Mouse (Mus musculus): ENCODE measurements around the gene Gaa. TPM values are rescaled to one million over a fixed set of nuclear protein-coding genes. Genes with fewer than 3 reads are reported as not detected.
A peak's percentile ranks its signal among the peaks of the same experiment; 100 is the strongest.
"Not testable (repeated sequence)": the region's sequence is repeated elsewhere in the genome, so short reads cannot be mapped to it uniquely, and the experiment has no call there.

Gene Gaa
- total RNA-seq, 2 experiments from 2014 or later: 78.0 to 81.5 TPM

DNA sequence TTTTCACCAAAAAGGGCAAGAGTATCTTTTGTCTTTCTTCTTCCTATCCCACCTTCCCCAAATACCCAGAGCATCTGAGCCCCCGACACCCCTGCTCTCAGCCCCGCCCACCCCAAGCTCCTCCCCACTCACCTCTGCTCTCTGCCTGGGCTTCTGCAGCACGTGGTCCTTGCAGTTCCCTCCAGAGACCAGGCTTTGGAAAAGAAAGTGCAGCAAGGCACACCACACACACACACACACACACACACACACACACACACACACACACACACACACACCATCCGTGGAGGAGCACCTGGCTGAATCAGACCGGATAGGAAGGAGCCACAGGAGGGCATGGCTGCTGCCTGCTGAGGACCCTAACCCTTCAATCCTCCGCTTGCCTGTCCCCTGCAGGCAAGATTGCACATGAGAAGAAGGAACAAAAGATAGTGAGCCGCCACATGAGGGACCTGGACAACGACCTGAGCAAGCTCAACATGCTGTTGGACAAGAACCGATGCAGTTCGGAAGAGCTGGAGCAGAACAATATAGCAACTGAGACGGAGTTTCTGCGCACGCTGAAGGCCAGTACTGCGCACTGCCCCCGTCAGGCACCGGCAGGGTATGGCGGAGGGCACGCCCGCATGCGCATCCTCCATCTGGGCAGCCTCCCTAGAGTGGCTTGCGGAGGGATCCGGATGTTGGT, 14.7 kb upstream of the Gaa start:
- peak; percentile 64 for DNase-seq

DNA sequence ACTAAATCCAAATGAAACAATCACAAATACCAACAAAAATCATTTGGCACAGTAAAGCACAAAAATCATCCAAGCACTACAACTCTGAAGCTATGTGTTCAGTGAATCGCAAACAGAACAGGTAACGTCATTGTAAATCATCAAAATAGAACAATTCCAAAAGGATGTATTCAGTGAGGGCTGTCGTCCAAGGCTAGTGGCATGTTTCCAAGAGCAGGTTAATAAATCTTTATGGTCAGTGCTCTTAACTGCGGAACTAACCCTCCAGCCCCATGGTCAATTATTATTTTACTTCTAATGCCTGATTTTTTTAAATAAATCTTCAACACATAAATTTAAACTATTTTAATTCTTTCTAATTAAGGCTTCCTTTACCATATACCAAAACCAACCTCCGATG, 11.1 kb upstream of the Gaa start:
- DNase-seq: peak; percentile 23

GRCm38 (mm10) chr11:119258216-119258571, 9.5 kb upstream of the Gaa start:
- no peak for DNase-seq

GRCm38 (mm10) chr11:119258572-119259322, 8.9 kb upstream of the Gaa start:
- DNase-seq: peak; percentile 75

DNA sequence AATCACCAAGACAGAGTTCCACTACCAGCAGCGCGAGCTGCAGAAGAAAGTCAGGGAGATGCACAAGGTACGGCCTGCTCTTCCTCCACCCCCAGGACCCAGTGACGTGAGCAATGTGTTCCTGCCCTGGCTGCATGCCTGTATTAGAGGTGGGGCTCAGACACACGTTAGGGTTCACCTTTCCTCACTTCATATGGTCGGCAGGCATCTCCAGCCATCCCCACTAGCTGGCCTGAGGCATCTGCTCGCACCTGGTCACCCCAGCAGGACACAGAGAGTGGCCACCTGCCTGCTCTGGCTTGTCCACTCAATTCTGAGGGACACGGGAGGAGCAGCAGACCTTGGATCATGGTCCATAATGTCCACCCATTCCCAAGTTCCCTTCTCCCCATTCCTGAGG, 7.7 kb upstream of the Gaa start:
- DNase-seq: no peak

DNA sequence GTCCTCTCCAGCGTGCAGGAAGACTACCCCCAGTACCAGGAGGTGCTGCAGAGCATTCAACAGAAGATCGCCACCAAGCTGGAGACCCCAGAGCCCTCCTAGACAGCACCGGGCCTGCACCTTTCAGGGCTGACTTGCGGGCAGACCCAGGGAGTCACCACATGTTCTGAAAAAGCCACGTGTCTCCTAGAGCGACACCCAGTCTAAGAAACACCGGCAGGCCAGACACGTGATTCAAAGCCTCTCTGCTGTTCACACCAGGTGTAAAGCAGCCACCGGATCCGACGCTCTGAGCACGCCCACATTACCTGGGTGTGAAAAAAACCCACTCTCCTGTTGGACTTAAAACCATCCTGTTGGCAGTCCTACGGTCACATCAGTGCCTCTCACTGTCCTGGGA, 3.3 kb upstream of the Gaa start:
- no peak for DNase-seq

DNA sequence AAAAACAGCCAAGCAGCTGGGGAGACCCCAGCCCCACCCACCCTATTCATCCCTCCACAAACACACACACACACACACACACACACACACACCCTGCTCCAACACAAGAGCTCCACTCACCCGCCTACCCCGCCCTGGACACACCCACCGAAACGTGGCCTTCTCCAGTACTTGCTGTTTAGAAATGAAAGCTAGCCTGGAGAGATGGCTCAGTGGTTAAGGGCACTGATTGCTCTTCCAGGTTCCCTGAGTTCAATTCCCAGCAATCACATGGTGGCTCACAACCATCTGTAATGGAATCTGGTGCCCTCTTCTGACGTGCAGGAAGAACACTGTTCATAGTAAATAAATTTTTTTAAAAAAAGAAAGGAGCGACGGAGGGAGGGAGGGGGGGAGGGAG, 1.9 kb upstream of the Gaa start:
- DNase-seq: no peak

- DNase-seq: peak; percentile 62
Measured at GRCm38 (mm10) chr11:119267241-119267674, 429 bp upstream of the Gaa start.

DNA sequence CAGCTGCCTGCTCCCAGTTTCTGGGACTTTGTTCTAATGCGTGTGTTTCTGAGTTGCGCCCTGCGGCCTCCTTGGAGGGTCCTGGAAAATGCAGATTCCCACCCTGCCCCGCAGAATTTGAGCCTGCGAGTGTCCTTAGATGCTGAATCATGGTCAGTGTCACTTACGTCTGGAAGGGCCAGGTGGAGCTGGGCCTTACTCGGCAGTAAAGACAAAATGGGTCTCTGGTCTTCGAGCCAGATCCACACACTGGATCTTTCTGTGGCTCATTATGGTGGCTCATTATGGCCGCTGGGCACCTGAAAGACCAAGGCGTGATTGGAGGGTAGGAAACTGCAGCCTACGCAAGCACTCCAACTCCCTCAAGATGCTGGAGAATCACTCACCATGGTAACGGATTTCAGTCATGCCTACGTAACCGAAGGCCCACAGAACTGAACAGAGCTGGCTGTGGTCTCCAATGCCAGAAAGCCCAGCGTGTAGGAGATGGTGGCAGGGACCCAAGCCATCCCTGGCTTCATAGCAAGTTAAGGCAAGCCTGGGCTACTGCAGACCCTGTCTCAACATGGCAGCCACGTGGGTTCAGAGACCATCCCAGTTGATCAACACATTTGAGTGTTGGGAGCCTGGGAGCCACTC, 989 bp downstream of the Gaa start:
- no peak for DNase-seq

DNA sequence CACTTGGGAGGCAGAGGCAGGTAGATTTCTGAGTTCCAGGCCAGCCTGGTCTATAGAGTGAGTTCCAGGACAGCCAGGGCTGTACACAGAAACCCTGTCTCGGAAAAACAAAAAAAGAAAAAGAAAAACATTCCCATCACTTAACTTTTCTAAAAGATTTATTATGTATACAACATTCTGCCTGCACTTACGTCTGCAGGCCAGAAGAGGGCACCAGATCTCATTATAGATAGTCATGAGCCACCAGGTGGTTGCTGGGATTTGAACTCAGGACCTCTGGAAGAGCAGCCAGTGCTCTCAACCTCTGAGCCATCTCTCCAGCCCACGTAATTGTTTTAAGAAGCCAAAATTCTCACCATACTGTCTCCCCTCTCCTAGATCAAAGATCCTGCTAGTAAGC, 4.8 kb downstream of the Gaa start:
- not testable (repeated sequence) for DNase-seq

- no peak for DNase-seq
Measured at GRCm38 (mm10) chr11:119273186-119273930, 5.7 kb downstream of the Gaa start.

- no peak for DNase-seq
Measured at GRCm38 (mm10) chr11:119281030-119281429, 13.3 kb downstream of the Gaa start.

GRCm38 (mm10) chr11:119285791-119286527, 18.3 kb downstream of the Gaa start:
- DNase-seq: peak; percentile 34

DNA sequence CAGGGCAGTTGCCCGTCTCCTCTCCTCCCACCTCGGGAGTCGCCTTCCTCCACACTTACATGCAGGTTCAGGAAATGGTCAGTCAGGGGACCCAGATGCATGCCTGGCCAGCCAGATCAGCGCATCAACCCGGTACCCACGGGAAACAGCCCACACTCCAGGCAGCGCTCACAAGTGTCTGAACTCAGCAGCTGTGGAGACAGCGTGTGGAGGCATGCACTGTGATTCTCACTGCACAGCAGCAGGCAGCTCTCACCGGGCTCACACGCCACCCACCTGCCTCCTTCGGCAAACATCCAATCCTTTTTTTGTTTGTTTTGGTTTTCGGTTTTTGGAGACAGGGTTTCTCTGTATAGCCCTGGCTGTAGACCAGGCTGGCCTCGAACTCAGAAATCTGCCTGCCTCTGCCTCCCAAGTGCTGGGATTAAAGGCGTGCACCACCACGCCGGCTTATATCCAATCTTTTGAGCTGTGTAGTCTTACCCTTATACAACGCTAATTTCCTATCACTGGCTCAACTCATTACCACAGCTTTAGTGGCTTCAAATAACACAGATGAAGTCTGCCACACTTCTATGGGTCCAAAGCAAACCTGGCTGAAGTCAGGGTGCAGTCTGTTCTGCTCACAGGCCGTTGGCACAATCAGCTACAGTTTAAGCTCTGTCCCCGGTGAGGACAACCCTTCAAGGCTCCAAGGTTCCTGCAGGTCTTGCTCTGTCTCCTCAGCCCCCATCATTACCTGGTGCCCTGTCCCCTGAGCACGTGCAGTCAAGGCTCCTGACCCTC, 19.7 kb downstream of the Gaa start:
- DNase-seq: no peak

DNA sequence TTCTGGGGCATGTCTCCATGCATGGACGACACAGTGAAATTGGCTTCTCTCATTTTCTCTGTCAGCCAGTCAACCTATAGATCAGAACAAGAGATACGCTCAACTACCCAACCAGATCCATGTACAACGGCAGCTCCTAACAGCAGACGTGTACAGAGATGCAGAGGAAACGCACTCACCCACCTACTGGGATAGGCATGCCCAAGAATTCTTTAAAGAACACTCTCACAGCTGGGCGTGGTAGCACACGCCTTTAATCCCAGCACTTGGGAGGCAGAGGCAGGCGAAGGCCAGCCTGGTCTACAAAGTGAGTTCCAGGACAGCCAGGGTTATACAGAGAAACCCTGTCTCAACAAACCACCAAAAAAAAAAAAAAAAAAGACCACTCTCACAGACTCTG, 25.2 kb downstream of the Gaa start:
- DNase-seq: not testable (repeated sequence)

DNA sequence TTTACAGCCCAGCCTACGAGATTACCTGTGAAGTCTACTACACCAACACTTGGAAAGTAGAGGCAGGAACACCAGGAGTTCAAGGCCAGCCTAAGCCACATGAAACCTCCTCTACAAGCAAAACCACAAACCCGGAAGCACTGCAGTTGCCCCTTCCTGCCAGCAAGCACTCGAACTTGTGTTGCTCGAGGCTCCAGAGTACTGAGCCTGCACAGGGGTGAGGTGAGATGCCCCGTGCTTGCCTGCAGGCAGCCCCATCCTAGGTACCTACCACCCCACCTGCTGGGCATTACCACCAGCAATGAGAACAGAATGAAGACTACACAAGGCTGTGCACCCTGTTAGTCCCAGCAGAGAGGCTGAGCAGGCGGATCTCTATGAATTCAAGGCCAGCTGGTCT, 30.3 kb downstream of the Gaa start:
- DNase-seq: no peak

- DNase-seq: no peak
Measured at GRCm38 (mm10) chr11:119298917-119299316, 31.2 kb downstream of the Gaa start.

- DNase-seq: peak; percentile 98
Measured at GRCm38 (mm10) chr11:119299391-119300245, 31.9 kb downstream of the Gaa start, which contains the start of gene Eif4a3. Eif4a3 (minus strand) TSS chr11:119300089.

DNA sequence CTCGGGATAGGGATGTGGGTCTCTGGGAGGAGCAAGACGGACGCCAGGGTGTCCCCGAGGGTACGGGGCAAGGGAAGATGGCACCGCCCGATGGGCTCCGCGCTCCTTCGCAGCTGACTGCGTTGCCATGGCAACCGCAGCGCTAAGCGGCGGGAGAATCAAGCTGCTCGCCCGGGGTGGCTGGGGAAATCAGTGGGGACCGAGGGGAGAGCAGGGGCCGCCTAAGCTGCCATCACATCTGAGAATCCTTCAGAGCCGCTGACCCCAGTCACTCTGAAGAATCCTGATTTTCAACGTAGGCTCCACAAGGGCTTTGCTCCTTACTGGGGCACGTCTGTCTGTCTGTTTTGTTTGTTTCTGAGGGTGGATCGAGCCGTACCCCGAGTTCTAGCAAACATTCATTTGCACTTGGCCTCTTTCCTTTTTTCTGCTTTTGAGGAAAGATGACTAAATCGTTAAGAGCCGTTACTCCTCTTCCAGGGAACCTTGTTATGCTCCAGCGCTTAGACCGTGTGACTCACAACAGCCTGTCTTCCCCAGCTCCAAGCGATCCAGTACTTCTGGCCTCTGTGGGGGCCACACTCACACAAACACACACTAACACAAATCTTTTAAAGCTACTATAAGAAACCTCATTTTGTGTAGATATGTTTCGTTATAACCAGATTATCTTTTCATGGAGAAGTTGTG, 32.7 kb downstream of the Gaa start:
- peak; percentile 34 for DNase-seq

Data from adrenal gland, postnatal 10 days (tissue).